Mouse (Mus musculus): ENCODE measurements around the gene Abcc6. TPM values are rescaled to one million over a fixed set of nuclear protein-coding genes. Genes with fewer than 3 reads are reported as not detected.

The Abcc6 gene
- total RNA-seq, 2 experiments from 2014 or later = not detected

Other genes starting within 250 kb of the Abcc6 start
- gene Lmtk3, start 246.6 kb downstream of the Abcc6 start, total RNA-seq (2021) = under 1 TPM; 0.22 to 0.30 TPM
- not detected for gene Sult2b1, start 245.6 kb downstream of the Abcc6 start, total RNA-seq (2021)
- gene Cyth2, start 215.7 kb downstream of the Abcc6 start, total RNA-seq (2021) = 10 to 100 TPM; 91.1 to 95.1 TPM
- gene Kcnj14, start 205.5 kb downstream of the Abcc6 start, total RNA-seq (2021) = under 1 TPM; 0.69 to 0.74 TPM
- 10 to 100 TPM; 14.6 to 17.1 TPM for gene Grwd1, start 199.4 kb downstream of the Abcc6 start, total RNA-seq (2021)
- gene Kdelr1, start 157.5 kb downstream of the Abcc6 start, total RNA-seq (2021) = 100 to 1,000 TPM; 121 to 128 TPM
- under 1 TPM; 0.55 to 0.77 TPM for gene Grin2d, start 151.9 kb downstream of the Abcc6 start, total RNA-seq (2021)
- under 1 TPM in 1 of 2 experiments, not detected in 1; 0.37 TPM for gene Syngr4, start 133.6 kb downstream of the Abcc6 start, total RNA-seq (2021)
- 10 to 100 TPM; 56.8 to 58.7 TPM for gene Tmem143, start 133.4 kb downstream of the Abcc6 start, total RNA-seq (2021)
- 10 to 100 TPM; 37.0 to 44.5 TPM for gene Emp3, start 108.9 kb downstream of the Abcc6 start, total RNA-seq (2021)
- gene Ccdc114, start 106.2 kb downstream of the Abcc6 start, total RNA-seq (2021) = 1 to 10 TPM in 1 of 2 experiments, under 1 TPM in 1; 0.96 to 2.0 TPM
- gene Nomo1, start 3.4 kb upstream of the Abcc6 start, total RNA-seq (2021) = 10 to 100 TPM; 67.2 to 68.2 TPM
- 10 to 100 TPM; 77.5 to 85.1 TPM for gene Kcnj11, start 70.5 kb upstream of the Abcc6 start, total RNA-seq (2021)
- gene Abcc8, start 149.7 kb upstream of the Abcc6 start, total RNA-seq (2021) = 10 to 100 TPM; 64.1 to 72.6 TPM
- gene Ush1c, start 208.2 kb upstream of the Abcc6 start, total RNA-seq (2021) = 10 to 100 TPM; 12.2 to 12.8 TPM
- gene Otog, start 210.7 kb upstream of the Abcc6 start, total RNA-seq (2021) = not detected